Mouse (Mus musculus) midbrain, embryonic 14.5 days (tissue): ENCODE measurements around the gene Tnrc6b. TPM values are rescaled to one million over a fixed set of nuclear protein-coding genes. Genes with fewer than 3 reads are reported as not detected.

Source experiments
- ATAC-seq: fragments of 200-750 bp; cut with Nextera tagmentation; 2 replicates; pipeline ENCODE4 v1.8.0; 2017; ENCODE audit warnings: moderate number of reproducible peaks, moderate library complexity; ENCODE audit not compliant: low FRiP score, low TSS enrichment
- DNase-seq: peaks from one replicate; pipeline ENCODE4 v3.0.0-alpha.2; 2015
- H3K27ac ChIP-seq: fragments of 300-500 bp; sonication (generic); replicated peaks from 2 replicates; pipeline ENCODE4 v1.5.1; 2014; ENCODE audit warnings: mild to moderate bottlenecking, low read depth, low read length, moderate library complexity
- H3K27me3 ChIP-seq: fragments of 300-500 bp; sonication (generic); 2 replicates; pipeline ENCODE4 v1.6.1; 2014; ENCODE audit warnings: low read length, control low read depth, mixed read lengths; ENCODE audit not compliant: control insufficient read depth, insufficient read depth
- H3K36me3 ChIP-seq: fragments of 300-500 bp; sonication (generic); 2 replicates; pipeline ENCODE4 v1.6.1; 2014; ENCODE audit warnings: low read length, control low read depth; ENCODE audit not compliant: control insufficient read depth, insufficient read depth
- H3K4me1 ChIP-seq: fragments of 300-500 bp; sonication (generic); 2 replicates; pipeline ENCODE4 v1.6.1; 2014; ENCODE audit warnings: mild to moderate bottlenecking, antibody characterized with exemption, low read length, control low read depth; ENCODE audit not compliant: control insufficient read depth, insufficient read depth
- H3K4me2 ChIP-seq: fragments of 300-500 bp; sonication (generic); 2 replicates; pipeline ENCODE4 v1.6.1; 2014; ENCODE audit warnings: mild to moderate bottlenecking, low read length, moderate library complexity
- H3K4me3 ChIP-seq: fragments of 300-500 bp; sonication (generic); replicated peaks from 2 replicates; pipeline ENCODE4 v1.5.1; 2014; ENCODE audit warnings: low read depth, low read length
- H3K9ac ChIP-seq: fragments of 300-500 bp; sonication (generic); replicated peaks from 2 replicates; pipeline ENCODE4 v1.6.1; 2014; ENCODE audit warnings: mild to moderate bottlenecking, low read length, moderate library complexity
- H3K9me3 ChIP-seq: fragments of 300-500 bp; sonication (generic); 2 replicates; pipeline ENCODE4 v1.6.1; 2016; ENCODE audit warnings: low read length, control low read depth, mixed read lengths; ENCODE audit not compliant: control insufficient read depth
- WGBS: fragments of 180-500 bp; shearing (Covaris S2); extraction: QIAGEN DNeasy Blood & Tissue Kit; methylation state at CpG from one replicate; pipeline ENCODE4 v1.1.7; 2014; 5-methylcytosine and 5-hydroxymethylcytosine counted together
- polyA plus RNA-seq: library from polyadenylated mRNA; unstranded; fragments of >200 nt; fragmentation: Nextera tagmentation; extraction: Ambion mirVana; gene quantifications from 2 replicates; pipeline ENCODE4 v1.2.1, GENCODE M21; 2014

The Tnrc6b gene
- polyA plus RNA-seq, 1 experiment from 2014 or later: 23.4 TPM

DNA sequence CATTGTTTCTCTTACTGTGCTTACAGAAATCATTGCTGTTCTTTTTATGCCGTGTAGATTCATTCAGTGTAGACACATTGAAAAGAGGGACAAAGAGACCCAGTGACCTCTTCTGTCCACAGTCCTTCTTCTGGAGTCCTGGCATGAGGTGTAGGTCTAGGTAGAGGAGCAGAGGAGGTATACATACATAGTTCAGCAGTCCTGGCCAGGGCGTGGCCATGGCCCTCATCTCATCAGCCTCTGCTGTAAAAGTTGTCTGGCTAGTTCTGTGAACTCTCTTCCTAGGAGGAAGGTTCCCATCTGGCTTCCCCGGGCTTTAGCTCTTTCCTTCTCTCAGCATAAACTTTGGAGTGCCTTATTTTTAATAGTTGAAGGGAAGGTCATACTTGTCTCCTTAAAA, 99.1 kb downstream of the Tnrc6b start:
- H3K4me1 ChIP-seq: peaks cover 3% of the 10 kb centered on the region; the same call in 1 of the 2 replicates
- no peak overlapping the region for H3K9ac ChIP-seq
- H3K36me3 ChIP-seq: no peaks in the 10 kb centered on the region
- WGBS: 95% methylated on average over 3 of the region's 3 CpGs
- H3K27ac ChIP-seq: no peak overlapping the region
- ATAC-seq (no peak), DNase-seq (no peak)
- H3K4me2 ChIP-seq: no peak overlapping the region
- H3K4me3 ChIP-seq: no peak overlapping the region
- H3K27me3 ChIP-seq: no peaks in the 10 kb centered on the region
- H3K9me3 ChIP-seq: no peaks in the 10 kb centered on the region

DNA sequence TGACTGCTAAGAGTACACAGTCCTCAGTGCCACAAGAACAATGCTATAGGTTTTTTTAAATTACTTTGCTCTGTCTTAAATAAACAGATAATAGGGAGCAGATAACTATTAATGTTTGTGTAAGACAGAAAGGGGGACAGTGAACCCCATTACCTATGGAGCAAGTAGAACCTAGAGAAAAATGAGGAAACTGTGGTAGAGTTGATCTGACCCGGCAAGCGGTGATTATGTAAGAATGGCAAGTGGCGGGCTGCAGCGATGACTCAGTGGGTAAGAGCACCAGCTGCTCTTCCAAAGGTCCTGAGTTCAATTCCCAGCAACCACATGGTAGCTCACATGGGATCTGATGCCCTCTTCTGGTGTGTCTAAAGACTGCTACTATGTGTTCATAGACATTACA, 101.7 kb downstream of the Tnrc6b start:
- no peak for ATAC-seq
- H3K4me1 ChIP-seq: no peaks in the 10 kb centered on the region
- no peak overlapping the region for H3K4me2 ChIP-seq
- no peaks in the 10 kb centered on the region for H3K36me3 ChIP-seq
- no peak overlapping the region for H3K4me3 ChIP-seq
- no peak overlapping the region for H3K27ac ChIP-seq
- 93% methylated on average over 4 of the region's 4 CpGs for WGBS
- H3K27me3 ChIP-seq: no peaks in the 10 kb centered on the region
- no peak for DNase-seq
- no peak overlapping the region for H3K9ac ChIP-seq
- H3K9me3 ChIP-seq: no peaks in the 10 kb centered on the region

DNA sequence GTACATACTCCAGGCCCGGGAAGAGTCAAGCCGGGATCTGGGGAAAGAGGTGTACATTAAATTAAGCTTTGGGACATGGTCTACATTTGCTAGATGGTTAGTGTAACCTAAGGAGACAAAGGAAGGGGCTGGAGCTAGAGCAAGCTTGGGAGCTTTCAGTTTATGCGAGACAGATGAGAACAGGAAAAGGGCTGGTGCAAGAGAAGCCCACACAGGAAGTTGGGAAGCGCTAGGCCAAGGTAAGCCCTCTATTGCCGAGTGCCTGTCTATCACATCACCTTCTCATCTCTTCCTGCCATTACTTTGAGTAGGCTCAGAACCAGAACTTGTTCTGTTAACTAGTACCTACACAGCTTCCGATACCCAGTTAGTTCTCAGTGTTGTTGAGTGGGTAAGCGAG, 103.7 kb downstream of the Tnrc6b start:
- 91% methylated on average over 7 of the region's 7 CpGs for WGBS
- ATAC-seq: no peak

DNA sequence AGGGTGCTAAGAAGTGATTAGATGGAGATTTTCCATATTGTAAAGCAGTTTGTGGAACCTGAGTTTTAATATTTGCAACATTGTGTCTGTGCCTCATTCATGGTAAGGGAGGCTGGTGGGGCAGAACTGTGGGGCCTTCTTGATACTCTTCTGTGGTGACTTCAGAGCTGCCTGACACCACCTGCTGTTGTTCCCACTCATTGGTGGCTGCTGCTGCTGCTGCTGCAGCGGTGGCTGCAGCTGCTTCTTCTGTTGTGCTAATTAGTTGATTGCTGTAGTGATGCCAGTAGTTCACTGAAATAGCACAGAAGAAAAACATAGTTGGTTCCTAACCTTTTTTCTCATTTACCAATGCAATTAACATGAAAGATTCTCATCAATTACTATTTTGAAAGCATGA, 111.2 kb downstream of the Tnrc6b start:
- ATAC-seq (no peak), DNase-seq (peak; percentile 25)
- Histone ChIP-seq H3K4me2 (no peak overlapping the region), H3K27me3 (no peaks in the 10 kb centered on the region), H3K4me3 (no peak overlapping the region), H3K9me3 (no peaks in the 10 kb centered on the region), H3K36me3 (no peaks in the 10 kb centered on the region), H3K9ac (no peak overlapping the region), H3K27ac (0 out of 2 replicates have a peak overlapping the region, but pooled peaks have one; percentile 14), H3K4me1 (peaks cover 7% of the 10 kb centered on the region)
- WGBS: 3% methylated on average over 1 of the region's 1 CpGs

More for the DNA sequence above, 103.7 kb downstream of the Tnrc6b start:
- H3K36me3 ChIP-seq: no peaks in the 10 kb centered on the region
- H3K27me3 ChIP-seq: no peaks in the 10 kb centered on the region
- no peak for DNase-seq
- no peak overlapping the region for H3K4me2 ChIP-seq
- no peaks in the 10 kb centered on the region for H3K4me1 ChIP-seq
- H3K9me3 ChIP-seq: no peaks in the 10 kb centered on the region
- no peak overlapping the region for H3K4me3 ChIP-seq
- H3K27ac ChIP-seq: no peak overlapping the region
- H3K9ac ChIP-seq: no peak overlapping the region

DNA sequence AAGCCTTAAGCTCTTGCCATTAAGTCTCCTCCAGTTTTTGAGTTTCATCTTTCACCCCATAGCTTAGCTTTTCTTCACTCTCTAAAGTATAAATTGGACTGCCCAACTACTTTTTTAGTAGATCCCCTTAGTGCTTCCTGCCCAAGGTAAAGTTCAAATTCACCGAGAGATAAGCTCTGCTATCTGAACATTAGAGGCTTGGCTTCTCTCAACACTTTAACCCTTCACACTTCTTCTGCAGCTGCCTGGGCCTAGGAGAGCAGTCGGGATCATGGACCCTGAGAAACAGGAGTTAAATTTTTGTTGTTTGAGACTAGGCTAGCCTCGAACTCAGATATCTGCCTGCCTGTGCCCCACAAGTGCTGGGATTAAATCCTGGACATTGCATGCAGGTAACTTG, 120.1 kb downstream of the Tnrc6b start:
- H3K36me3 ChIP-seq: no peaks in the 10 kb centered on the region

DNA sequence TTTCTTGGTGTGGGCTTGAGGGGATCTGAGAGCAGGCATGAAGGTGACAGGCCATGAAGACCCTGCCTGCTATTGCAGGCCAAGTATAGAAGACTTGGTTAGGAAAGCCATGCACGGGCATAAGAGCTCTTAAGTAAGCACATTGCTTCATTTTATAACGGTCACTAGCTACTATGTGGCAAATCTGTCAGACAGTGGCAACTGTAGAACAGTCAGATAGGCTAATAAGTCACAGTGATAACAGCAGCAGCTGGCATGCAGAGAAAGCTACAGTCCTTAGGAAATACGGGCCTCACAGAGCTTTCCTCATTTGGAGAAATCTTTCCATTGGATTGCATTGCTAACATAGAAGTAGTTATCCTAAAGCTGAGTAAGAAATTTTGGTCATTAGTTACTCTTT, 121.7 kb downstream of the Tnrc6b start:
- Histone ChIP-seq H3K27me3 (no peaks in the 10 kb centered on the region), H3K9ac (no peak overlapping the region), H3K27ac (no peak overlapping the region), H3K4me2 (no peak overlapping the region), H3K9me3 (no peaks in the 10 kb centered on the region), H3K4me3 (no peak overlapping the region), H3K4me1 (peaks cover 14% of the 10 kb centered on the region), H3K36me3 (no peaks in the 10 kb centered on the region)
- no peak for DNase-seq
- no peak for ATAC-seq
- 82% methylated on average over 3 of the region's 3 CpGs for WGBS

More for the DNA sequence above, 120.1 kb downstream of the Tnrc6b start:
- H3K4me1 ChIP-seq: peaks cover 10% of the 10 kb centered on the region
- no peak overlapping the region for H3K9ac ChIP-seq
- WGBS: 88% methylated on average over 3 of the region's 3 CpGs
- H3K9me3 ChIP-seq: no peaks in the 10 kb centered on the region
- H3K4me2 ChIP-seq: no peak overlapping the region
- H3K27me3 ChIP-seq: no peaks in the 10 kb centered on the region
- ATAC-seq (no peak), DNase-seq (no peak)
- no peak overlapping the region for H3K4me3 ChIP-seq
- no peak overlapping the region for H3K27ac ChIP-seq

DNA sequence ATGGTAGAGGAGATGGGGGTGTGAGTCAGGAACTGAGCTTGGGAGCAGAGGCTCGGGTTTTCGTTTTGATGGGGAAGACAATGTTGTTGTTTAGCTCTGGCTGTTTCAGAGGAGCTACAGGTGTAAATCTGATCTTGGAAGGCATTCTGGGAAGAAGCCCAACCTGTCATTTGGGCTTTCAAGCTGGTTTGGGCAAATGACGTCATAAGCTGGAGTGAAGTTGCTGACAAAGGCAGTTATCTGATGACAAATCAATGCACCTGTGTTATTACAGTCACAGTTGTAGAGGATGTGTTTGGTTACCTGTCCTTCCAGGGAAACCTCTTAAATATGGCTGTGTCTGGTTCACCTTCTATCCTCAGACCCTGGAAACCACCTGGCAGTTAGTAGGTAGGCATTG, 125.1 kb downstream of the Tnrc6b start:
- H3K9me3 ChIP-seq: no peaks in the 10 kb centered on the region
- H3K9ac ChIP-seq: no peak overlapping the region
- no peak overlapping the region for H3K4me3 ChIP-seq
- H3K4me2 ChIP-seq: no peak overlapping the region
- DNase-seq: no peak
- peaks cover 17% of the 10 kb centered on the region for H3K4me1 ChIP-seq
- H3K27me3 ChIP-seq: no peaks in the 10 kb centered on the region
- no peaks in the 10 kb centered on the region for H3K36me3 ChIP-seq
- no peak overlapping the region for H3K27ac ChIP-seq
- no peak for ATAC-seq
- whole genome bisulfite sequencing: 80% methylated on average over 3 of the region's 3 CpGs

DNA sequence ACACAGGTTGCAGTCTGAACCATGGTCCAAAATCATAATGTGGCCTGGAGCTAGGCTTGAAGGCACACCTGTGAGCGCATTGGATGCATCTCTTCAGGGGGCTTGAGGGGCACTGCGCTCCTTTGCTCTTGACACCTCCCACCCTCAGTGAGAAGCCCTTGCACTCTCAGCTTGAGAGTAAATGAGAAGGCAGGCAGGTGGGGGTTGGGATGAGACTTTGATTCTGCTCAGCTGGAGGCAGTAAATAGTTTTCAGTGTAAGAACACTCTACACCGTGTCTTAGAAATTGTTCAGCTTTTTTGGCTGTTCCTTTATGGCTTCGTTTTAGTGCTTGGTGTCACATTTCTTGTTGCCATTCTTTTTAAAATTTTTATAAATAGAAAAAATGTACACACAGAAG, 127.7 kb downstream of the Tnrc6b start:
- H3K27me3 ChIP-seq: no peaks in the 10 kb centered on the region
- H3K4me3 ChIP-seq: no peak overlapping the region
- H3K36me3 ChIP-seq: no peaks in the 10 kb centered on the region
- no peak overlapping the region for H3K4me2 ChIP-seq
- H3K9me3 ChIP-seq: no peaks in the 10 kb centered on the region
- H3K27ac ChIP-seq: no peak overlapping the region
- WGBS: 51% methylated on average over 4 of the region's 4 CpGs
- H3K4me1 ChIP-seq: peaks cover 17% of the 10 kb centered on the region
- no peak for DNase-seq
- no peak for ATAC-seq
- no peak overlapping the region for H3K9ac ChIP-seq

DNA sequence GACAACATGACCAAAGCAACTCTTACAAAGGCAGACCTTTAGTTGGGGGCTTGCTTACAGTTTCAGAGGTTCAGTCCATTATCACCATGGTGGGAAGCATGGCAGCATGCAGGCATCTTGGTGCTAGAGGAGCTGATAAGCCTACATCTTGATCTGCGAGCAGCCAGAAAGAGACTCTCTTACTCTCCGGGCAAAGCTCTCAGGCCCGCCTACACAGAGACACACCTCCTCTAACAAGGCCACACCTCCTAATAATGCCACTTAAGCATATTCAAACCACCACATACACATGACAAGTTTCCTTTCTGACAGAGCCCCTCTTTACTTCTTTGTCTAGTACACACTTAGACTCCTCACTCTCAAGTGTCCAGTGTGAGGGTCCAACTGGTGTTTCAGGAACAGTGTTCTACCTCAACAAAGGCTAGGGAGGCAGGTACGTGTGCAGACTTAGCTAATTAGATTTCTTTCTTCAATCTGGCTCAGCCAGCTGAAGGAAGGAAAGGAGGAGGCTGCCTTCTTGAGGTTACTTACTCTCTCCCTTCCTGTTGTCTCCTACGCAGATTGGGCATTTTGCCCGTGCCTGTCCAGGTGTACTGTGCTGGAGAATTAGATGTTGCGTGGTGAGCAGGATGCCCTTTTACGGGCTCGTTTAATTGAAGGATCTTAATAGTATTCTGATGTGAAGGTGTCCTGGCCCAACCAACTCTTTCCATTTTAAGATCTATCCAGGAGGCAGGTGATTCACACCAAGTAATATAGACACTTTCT, 128.7 kb downstream of the Tnrc6b start:
- no peak for DNase-seq
- ATAC-seq: no peak
- WGBS: 76% methylated on average over 9 of the region's 9 CpGs
- Histone ChIP-seq H3K27me3 (no peaks in the 10 kb centered on the region), H3K9me3 (no peaks in the 10 kb centered on the region), H3K4me1 (peaks cover 10% of the 10 kb centered on the region; the same call in 1 of the 2 replicates), H3K4me2 (no peak overlapping the region), H3K4me3 (no peak overlapping the region), H3K9ac (no peak overlapping the region), H3K36me3 (no peaks in the 10 kb centered on the region), H3K27ac (no peak overlapping the region)
